Mouse (Mus musculus): ENCODE data around the gene Vps39.

- TF ChIP-seq CTCF (IDR thresholded peaks at IDR 0.05; ENCODE audit: low read depth, low read length) (no peak), POLR2A (IDR thresholded peaks at IDR 0.05; ENCODE audit: borderline replicate concordance, low read depth, low read length) (no peak)
Measured at GRCm38 (mm10) chr2:120360425-120360824, 7.5 kb upstream of the Vps39 start.
